Mouse (Mus musculus) embryonic stem cell, embryonic (primary cell): ENCODE data around the gene Asic3.

Source experiments
- CTCF ChIA-PET, 4 experiments: fragments of 300-600 bp in 2 of 4; fragments of 350-600 bp in 2 of 4; sonication (Branson Sonifier 250); formaldehyde crosslinking; loops; one replicate each; lab custom pipeline; 2022; ENCODE audit warnings: inconsistent platforms in 2 of 4; lab: Charles Lee
- POLR2A ChIA-PET, 4 experiments: fragments of 300-600 bp in 2 of 4; fragments of 350-600 bp in 2 of 4; sonication (Branson Sonifier 250); formaldehyde crosslinking; loops; one replicate each; lab custom pipeline; 2022; ENCODE audit warnings: antibody characterized with exemption in 4 of 4, inconsistent platforms in 1 of 4; lab: Charles Lee

Asic3 gene

DNA sequence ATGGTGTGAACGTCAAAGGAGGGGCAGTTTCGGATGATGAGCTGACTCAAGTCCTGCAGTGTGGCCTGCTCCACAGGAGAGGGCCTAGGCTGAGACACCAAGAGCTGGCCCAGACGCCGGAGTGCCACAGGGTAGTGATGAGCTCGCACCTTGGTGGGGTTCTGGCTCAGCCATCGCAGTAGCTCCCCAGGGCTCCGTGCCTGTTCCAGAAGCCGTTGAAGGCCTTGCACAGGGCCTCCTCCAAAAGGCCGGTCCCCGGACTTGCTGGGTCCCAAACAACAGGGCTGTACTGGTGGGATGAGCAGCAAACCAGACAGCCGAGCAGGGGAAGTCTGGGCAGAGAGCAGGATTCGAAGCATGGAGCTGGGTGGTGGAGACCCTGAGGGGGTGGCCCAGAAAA is 30.7 kb downstream of the Asic3 start:
- ChIA-PET POLR2A (interaction anchor here in 3 of 4 experiments (0.6 to 4.4 kb wide), 26 partner anchors 9 to 241 kb away, joined by 3 to 45 read pairs (median 8); partner anchors contain the start of genes Abcf2 (in 1 of the 3), Agap3 (in 1 of the 3), Cdk5 (in 1 of the 3) and Nub1 (in 1 of the 3)), CTCF (interaction anchor here (0.5 to 3.0 kb wide), 12 partner anchors 9 to 49 kb away, joined by 3 to 11 read pairs (median 6); no protein-coding TSS in a partner anchor)

DNA sequence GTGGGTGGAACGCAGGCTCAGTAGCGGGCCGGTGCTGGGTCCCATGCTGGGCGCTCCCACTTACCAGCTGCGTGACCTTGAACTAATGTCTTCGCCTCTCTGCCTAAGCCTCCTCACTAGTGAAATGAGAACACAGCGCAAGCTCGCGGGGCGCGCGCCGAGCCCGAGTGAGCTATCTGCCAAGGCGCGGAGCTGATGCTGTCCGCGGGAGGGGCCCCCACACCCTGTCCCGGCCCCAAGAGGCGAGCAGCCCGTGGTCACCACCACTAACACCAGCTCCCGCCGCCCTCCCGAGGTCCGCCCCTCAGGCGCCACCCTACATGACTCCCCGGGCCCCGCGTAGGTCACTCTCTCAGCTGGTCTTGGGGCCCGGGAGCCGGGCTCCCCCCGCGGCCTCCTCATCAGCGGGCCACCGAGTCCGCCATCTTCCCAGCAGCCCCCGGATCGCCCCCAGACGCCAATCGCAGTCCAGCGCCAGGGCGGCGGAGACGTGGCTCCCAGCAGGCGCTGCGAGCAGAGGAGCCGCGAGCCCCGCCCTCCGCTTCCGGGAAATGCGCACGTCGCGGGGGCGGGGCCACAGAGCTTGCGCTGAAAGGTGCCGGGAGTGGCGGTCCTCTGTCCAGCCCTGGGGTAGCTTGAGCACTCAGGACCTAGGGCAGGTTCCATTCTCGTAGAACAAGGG is 31.7 kb downstream of the Asic3 start, which contains the start of gene Fastk:
Gene Fastk (minus strand): TSS at position 542 of the 682 bp plus-strand sequence.
- POLR2A ChIA-PET: interaction anchor here in 3 of 4 experiments (0.5 to 4.4 kb wide), 51 partner anchors 8 to 1871 kb away, joined by 3 to 45 read pairs (median 4); partner anchors contain the start of genes Abcb8 (in 2 of the 3), Abcf2 (in 2 of the 3), Cdk5 (in 2 of the 3) and Agap3 (in 1 of the 3)
- CTCF ChIA-PET: interaction anchor here (0.5 to 2.4 kb wide), 23 partner anchors 8 to 305 kb away, joined by 3 to 11 read pairs (median 5); partner anchors contain the start of gene Abcb8 (in 2 of the 4)

DNA sequence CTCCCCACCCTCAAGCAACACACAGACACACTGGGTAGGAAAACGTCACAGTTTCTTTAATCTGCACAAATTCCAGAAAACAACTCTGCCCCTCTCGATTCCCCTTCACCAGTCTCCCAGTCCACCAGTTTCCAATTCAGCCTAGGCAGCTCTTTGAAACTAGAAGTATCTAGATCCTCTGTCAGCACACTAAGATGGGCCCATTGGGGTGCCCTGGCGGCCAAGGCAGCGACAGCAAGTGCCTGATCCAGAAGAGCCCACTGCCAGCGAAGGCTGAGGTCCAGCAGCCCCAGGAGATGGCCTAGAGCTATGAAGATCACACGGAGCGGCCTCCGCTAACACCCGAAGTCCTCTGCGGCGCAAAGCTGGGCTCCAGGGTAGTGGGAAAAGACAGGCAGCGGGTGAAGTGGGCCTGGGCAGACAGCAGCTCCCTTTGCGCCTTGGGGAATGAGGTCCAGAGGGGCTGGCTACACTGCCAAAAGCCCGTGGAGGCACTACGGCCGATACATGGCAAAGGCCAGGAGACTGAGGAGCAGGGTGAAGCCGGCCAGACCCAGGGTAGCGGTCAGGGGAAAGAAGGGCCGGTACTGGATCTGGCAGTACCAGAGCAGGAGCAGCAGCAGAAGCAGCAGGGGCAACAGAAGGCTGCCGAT is 32.4 kb downstream of the Asic3 start:
- ChIA-PET CTCF (interaction anchor here (0.5 to 2.4 kb wide), 22 partner anchors 9 to 305 kb away, joined by 3 to 11 read pairs (median 5); partner anchors contain the start of gene Abcb8 (in 2 of the 4)), POLR2A (interaction anchor here in 3 of 4 experiments (0.7 to 4.4 kb wide), 45 partner anchors 8 to 397 kb away, joined by 3 to 45 read pairs (median 5); partner anchors contain the start of genes Abcb8 (in 2 of the 3), Abcf2 (in 2 of the 3), Cdk5 (in 2 of the 3) and Nub1 (in 1 of the 3))

DNA sequence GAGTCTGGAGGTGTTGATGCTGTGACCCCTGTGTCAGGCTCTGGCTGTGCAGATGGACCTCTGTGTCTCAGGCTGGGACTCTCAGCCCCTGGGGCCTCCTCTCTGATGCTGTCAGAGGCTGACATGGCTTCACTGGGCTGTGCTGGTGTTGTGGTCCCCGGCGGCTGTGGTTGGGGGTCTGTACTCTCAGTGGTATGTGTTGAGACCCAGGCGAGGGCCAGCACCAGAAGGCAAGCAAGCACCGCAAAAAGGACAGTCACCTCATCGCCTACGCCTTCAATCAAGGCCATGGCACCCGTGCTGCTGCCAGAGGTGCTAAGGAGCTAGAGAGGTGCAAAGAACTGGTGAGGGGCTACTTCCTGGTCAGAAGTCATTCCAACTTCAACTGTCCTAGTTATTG is 33.4 kb downstream of the Asic3 start:
- CTCF ChIA-PET: interaction anchor here (0.5 to 2.3 kb wide), 8 partner anchors 24 to 85 kb away, joined by 4 to 11 read pairs (median 5); partner anchors contain the start of gene Abcb8 (in 1 of the 4)
- POLR2A ChIA-PET: interaction anchor here (0.6 to 2.4 kb wide), 30 partner anchors 8 to 1222 kb away, joined by 3 to 18 read pairs (median 4); partner anchors contain the start of genes Abcb8 (in 2 of the 4), Abcf2 (in 2 of the 4), Cdk5 (in 2 of the 4) and Slc4a2 (in 2 of the 4)

DNA sequence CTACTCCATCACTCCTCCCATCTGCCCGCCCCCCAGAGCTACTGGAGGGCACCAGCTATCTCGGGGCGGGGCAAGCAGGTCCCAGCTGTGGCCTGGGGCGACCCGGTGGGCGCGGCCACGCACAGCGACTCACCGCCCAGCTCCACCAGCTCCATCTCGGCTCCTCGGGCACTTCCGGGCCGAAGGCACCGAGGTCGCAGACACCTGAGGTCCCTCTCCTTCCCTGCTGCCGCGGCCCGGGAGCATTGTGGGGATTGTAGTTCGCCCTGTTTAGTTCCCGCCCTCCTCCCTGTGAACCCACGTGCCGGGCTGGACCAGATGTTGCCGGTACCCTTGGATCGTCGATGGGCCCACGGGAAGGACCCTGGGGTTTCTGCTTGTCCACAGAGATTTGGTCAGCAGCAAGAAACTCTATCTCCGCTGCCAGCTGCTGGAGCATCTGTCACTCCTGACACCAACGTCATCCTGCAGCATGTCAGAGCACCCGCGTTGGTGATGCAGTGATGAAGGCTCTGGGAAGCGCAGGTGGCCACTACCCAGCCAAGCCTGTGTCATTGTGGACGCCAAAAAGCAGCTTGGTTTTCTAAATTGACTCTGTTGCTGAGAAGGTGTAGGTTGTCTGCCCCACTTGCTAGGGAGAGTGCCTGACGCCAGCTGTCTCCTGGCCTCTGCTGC is 34.6 kb downstream of the Asic3 start, which contains the start of gene Tmub1:
Gene Tmub1 (minus strand): TSS at position 231 of the 675 bp plus-strand sequence.
- ChIA-PET POLR2A (interaction anchor here (0.5 to 2.4 kb wide), 40 partner anchors 9 to 396 kb away, joined by 3 to 18 read pairs (median 4); partner anchors contain the start of genes Abcb8 (in 2 of the 4), Abcf2 (in 2 of the 4), Cdk5 (in 2 of the 4) and Slc4a2 (in 2 of the 4)), CTCF (interaction anchor here (0.5 to 2.3 kb wide), 13 partner anchors 31 to 621 kb away, joined by 3 to 11 read pairs (median 5); partner anchors contain the start of gene Abcb8 (in 1 of the 4))

DNA sequence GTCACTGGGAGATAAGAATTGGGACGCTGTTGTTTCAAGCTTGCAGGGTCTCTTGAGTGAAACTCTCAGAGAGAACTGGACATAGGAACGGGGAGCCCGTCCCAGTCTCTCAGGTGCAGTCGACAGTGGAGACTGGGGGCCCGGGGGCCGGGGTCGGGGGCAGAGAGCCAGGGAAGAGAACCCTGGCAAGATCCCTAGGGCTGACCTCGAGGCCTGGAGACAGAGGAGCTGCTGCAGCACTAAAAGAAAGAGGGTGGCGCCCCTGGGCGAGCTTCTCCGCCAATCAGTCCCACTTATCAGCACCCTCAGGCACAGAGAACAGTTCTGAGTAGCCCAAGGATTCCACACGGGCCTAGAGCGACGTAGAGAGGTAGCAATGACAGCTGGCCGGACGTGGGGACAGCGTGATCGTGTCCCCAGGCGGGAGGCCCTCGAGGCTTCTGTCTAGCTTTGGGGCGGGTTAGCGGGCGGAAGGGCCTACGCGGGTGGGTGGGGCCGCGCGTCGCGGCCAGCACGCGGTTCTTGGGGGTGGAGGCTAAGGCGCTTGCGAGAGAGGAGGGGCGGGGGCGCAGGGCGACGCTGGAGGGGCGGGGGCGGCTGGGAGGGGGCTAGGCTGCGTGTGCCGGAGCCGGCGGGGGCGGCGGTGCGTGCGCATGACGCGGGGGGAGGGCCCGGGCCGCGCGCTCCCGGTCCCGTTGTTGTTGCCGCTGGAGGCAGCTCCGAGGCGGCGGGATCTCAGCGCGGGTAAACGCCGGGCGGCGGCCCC is 38.3 kb downstream of the Asic3 start:
- ChIA-PET CTCF (interaction anchor here (0.6 to 3.2 kb wide), 17 partner anchors 19 to 287 kb away, joined by 3 to 22 read pairs (median 4); partner anchors contain the start of genes Abcb8 (in 1 of the 4) and Nupl2 (in 1 of the 4)), POLR2A (interaction anchor here in 3 of 4 experiments (0.6 to 2.3 kb wide), 35 partner anchors 8 to 1078 kb away, joined by 3 to 11 read pairs (median 3); partner anchors contain the start of genes Abcf2 (in 1 of the 3), Cdk5 (in 1 of the 3), Slc4a2 (in 1 of the 3) and Tomm7 (in 1 of the 3))

DNA sequence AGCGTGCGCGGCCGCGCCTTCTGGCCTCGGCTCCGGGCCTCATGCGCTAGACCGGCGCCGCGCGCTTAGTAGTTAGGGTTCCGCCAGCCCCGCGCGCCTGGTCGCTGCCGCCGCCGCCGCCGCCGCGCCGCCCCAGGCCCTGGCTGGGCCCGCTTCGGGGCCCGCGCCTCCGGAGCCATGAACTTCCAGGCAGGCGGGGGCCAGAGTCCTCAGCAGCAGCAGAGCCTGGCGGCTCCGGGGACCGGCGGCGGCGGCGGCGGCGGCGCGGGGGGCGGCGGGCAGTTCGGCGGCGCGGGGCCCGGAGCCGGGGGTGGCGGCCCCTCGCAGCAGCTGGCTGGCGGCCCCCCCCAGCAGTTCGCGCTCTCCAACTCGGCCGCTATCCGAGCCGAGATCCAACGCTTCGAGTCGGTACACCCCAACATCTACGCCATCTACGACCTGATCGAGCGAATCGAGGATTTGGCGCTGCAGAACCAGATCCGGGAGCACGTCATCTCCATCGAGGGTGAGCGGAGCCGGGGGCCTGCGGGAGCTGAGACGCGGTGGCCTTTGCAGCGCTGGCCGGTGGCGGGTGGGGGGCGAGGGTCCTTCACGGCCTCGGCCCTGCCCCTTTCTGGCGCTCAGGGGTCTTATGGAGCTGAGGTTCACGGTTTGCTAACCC is 39.0 kb downstream of the Asic3 start, which contains the start of gene Agap3:
Gene Agap3 (plus strand): TSS at position 148 of the 661 bp plus-strand sequence.
- ChIA-PET POLR2A (interaction anchor here in 3 of 4 experiments (0.6 to 2.3 kb wide), 31 partner anchors 8 to 1077 kb away, joined by 3 to 11 read pairs (median 3); partner anchors contain the start of genes Abcf2 (in 1 of the 3), Cdk5 (in 1 of the 3), Fastk (in 1 of the 3) and Slc4a2 (in 1 of the 3)), CTCF (interaction anchor here (0.6 to 3.2 kb wide), 10 partner anchors 18 to 95 kb away, joined by 3 to 22 read pairs (median 5); partner anchors contain the start of gene Abcb8 (in 1 of the 4))

DNA sequence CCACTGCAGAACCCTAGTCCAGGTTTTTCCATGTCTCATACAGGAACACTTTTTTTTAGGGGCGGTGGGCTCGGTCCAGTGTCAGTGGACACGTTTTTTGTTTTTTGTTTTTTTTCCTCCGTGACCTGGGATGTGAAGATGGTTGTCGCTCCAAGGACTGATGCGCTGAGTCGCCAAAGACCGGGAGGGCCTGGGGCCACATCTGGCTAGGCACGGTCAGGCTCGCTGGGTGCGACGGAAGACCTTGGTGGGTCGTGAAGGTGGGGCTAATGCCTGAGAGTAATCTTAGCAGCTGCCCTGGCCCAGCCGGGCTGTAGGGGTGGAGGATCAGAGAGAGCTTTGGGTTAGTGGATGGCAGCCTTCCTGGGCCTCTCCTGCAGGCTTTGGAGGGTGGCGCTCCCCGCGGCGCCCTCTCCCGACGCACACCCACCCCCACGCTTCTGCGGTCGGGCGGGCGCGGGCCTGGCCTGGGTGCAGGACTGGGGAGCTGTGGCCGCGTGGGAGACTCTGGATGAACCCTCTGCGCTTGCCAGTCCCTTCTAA is 39.6 kb downstream of the Asic3 start:
- POLR2A ChIA-PET: interaction anchor here in 3 of 4 experiments (0.8 to 2.3 kb wide), 10 partner anchors 8 to 47 kb away, joined by 3 to 11 read pairs (median 3); partner anchors contain the start of genes Cdk5 (in 1 of the 3), Fastk (in 1 of the 3) and Slc4a2 (in 1 of the 3)
- CTCF ChIA-PET: interaction anchor here in 3 of 4 experiments (0.6 to 3.2 kb wide), 7 partner anchors 18 to 298 kb away, joined by 3 to 22 read pairs (median 4); partner anchors contain the start of gene Abcb8 (in 1 of the 3)

DNA sequence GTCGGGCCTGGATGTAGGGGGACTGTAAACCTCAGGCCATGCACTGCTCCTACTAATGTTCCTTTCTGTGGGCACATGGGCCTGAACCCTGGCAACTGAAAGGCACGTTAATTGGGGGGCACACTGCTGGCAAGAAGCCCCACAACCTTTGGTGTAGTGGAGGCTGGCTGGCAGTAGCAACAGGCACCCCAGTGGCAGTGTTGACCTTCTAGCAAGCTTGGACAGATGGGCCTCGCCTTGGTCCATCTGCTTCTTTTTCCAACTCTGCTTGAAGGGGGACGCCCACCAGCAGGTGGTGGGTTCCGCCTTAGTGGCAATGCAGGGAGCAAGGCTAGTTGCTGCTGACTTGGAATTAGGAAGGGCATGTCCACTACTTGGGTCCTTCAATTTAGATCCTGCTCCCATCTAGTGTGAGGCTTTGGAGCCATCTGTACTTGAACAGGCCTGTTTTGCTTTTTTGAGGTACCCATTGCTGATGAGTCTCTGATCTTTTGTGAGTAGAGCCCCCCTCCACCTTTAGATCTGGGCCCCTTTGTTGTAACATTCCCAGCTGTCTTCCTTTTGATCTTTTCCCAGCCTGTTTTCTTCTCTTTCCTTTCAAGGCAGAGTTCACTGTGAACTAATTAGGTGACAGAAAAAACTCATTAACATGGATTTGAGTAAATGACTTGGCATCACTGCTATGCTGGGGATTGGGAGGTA is 40.2 kb downstream of the Asic3 start:
- ChIA-PET POLR2A (interaction anchor here in 3 of 4 experiments (1.0 to 2.5 kb wide), 10 partner anchors 8 to 46 kb away, joined by 3 to 9 read pairs (median 3); partner anchors contain the start of gene Fastk (in 3 of the 3)), CTCF (interaction anchor here in 2 of 4 experiments (0.6 to 3.2 kb wide), 6 partner anchors 17 to 297 kb away, joined by 3 to 22 read pairs (median 4); partner anchors contain the start of gene Abcb8 (in 1 of the 2))

DNA sequence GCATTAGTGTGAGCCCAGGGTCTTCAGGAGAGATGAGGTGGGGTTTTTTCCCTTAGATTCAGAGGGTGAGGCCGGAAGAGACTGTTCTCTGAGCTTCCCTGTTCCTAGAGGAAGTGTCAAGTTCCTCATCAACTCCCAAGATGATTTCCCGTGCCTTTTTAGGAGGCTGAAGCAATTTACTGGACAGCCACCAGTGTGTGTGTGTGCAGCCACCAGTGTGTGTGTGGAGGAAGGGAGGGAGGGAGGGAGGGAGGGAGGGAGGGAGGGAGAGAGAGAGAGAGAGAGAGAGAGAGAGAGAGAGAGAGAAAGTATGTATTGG is 40.8 kb downstream of the Asic3 start:
- CTCF ChIA-PET: interaction anchor here in 1 of 4 experiments (1.3 to 3.2 kb wide), 2 partner anchors 17 to 59 kb away, joined by 4 to 22 read pairs; partner anchors contain the start of gene Abcb8
- POLR2A ChIA-PET: interaction anchor here in 2 of 4 experiments (1.2 to 2.5 kb wide), 3 partner anchors 8 to 15 kb away, joined by 3 to 9 read pairs (median 3); partner anchors contain the start of gene Fastk (in 2 of the 2)

DNA sequence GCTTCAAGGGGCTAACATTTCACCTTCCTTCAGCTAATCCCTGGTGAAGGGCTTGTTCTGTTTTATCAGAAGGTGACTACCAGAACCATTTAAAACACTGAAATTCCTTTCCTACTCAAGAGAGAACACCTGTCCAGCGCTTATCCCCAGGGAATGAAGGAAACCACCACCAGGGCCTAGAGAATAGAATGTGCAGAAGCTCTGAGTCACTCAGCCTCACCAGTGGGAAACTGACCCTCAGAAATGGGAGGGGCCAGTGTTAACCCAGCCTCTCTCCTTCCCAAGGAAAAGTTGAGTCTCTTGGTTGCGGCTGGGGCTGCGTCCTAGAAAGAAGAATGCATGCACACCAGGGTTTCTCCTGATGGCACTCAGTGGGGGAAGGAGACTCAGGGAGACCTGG is 41.9 kb downstream of the Asic3 start:
- POLR2A ChIA-PET: interaction anchor here in 3 of 4 experiments (0.6 to 2.5 kb wide), 11 partner anchors 10 to 1318 kb away, joined by 3 to 9 read pairs (median 4); partner anchors contain the start of genes Fastk (in 2 of the 3) and Abcf2 (in 1 of the 3)
- CTCF ChIA-PET: interaction anchor here in 1 of 4 experiments (0.6 kb wide), 1 partner anchor 179 kb away, joined by 3 read pairs; no protein-coding TSS in a partner anchor

DNA sequence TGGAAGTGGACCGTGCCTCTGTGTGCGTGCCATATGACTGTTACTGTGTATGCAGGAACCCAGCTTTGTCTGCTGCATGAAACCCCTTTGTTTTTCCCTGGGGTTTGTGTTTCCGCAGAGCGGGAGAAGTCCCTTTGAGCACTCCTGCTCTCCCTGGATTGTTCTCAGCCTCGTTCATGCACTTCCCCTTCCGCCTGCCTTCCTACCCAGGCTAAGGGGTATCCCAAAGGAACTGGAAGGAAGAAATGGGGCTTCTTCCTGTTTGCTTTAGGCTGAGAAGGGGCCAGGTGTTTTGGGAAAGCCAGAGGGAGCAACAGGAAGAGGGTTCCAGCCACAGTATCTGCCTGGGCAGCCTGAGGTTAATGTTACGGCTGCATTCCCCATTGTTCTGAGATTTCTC is 42.4 kb downstream of the Asic3 start:
- POLR2A ChIA-PET: interaction anchor here in 3 of 4 experiments (0.6 to 2.5 kb wide), 7 partner anchors 10 to 1073 kb away, joined by 3 to 9 read pairs (median 6); partner anchors contain the start of gene Fastk (in 2 of the 3)
- CTCF ChIA-PET: interaction anchor here in 1 of 4 experiments (0.6 kb wide), 1 partner anchor 180 kb away, joined by 3 read pairs; no protein-coding TSS in a partner anchor

DNA sequence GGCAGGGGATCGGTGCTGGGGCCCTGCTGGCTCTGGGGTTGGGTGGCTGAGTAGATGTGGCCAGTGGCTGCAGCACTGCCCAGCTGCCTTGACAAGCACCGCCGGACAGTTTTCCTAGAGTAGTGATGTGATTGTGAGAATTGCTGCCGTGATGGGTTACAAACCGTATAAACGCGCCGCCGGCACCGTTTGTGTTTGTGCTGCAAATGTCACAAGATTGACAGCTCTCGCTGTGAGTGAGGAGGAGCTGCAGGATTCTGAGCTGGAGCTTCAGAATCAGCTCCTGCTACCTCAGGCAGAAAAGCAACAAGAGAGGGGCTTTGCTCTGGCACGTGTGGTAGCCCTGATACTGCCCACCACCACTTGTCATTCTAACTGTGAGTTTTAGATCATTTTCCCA is 53.6 kb downstream of the Asic3 start:
- CTCF ChIA-PET: interaction anchor here in 3 of 4 experiments (0.9 to 1.3 kb wide), 4 partner anchors 8 to 50 kb away, joined by 3 read pairs; no protein-coding TSS in a partner anchor

More for the DNA sequence above, 53.6 kb downstream of the Asic3 start:
- POLR2A ChIA-PET: interaction anchor here in 3 of 4 experiments (0.6 to 1.7 kb wide), 6 partner anchors 9 to 51 kb away, joined by 3 to 6 read pairs (median 4); partner anchors contain the start of gene Fastk (in 1 of the 3)
